Mouse (Mus musculus) olfactory bulb, adult 2 months (tissue): ENCODE results near the gene Snrnp35. TPM values are rescaled to one million over a fixed set of nuclear protein-coding genes. Genes with fewer than 3 reads are reported as not detected.

Experiments used
- H3K27ac ChIP-seq: fragments of 200-500 bp; 2 replicates; pipeline ENCODE4 v1.5.1; 2012; ENCODE audit warnings: low read depth, low read length; ENCODE audit not compliant: insufficient read depth
- H3K4me1 ChIP-seq: fragments of 200-500 bp; 2 replicates; pipeline ENCODE4 v1.6.1; 2012; ENCODE audit warnings: low read length; ENCODE audit not compliant: control insufficient read depth, insufficient read depth
- H3K4me3 ChIP-seq: fragments of 200-500 bp; 2 replicates; pipeline ENCODE4 v1.5.1; 2012; ENCODE audit warnings: mild to moderate bottlenecking, low read depth, low read length, moderate library complexity; ENCODE audit not compliant: insufficient read depth
- CTCF ChIP-seq: fragments of 200-500 bp; IDR thresholded peaks from 2 replicates; pipeline ENCODE4 v1.5.1; 2012; ENCODE audit warnings: low read depth, mild to moderate bottlenecking, low read length, moderate library complexity; ENCODE audit not compliant: insufficient read depth
- POLR2A ChIP-seq: fragments of 200-500 bp; IDR thresholded peaks from 2 replicates; pipeline ENCODE4 v1.6.1; 2012; ENCODE audit warnings: mild to moderate bottlenecking, low read depth, low read length, moderate library complexity; ENCODE audit not compliant: insufficient read depth
- WGBS: fragments of 180-500 bp; shearing (Covaris S2); methylation state at CpG from one replicate; pipeline ENCODE4 v1.1.7; 2018; 5-methylcytosine and 5-hydroxymethylcytosine counted together
- polyA plus RNA-seq: library from polyadenylated mRNA; stranded (reverse); fragments of >200 nt; gene quantifications from 2 replicates; pipeline ENCODE4 v1.2.4, GENCODE M21; 2012; ENCODE audit warnings: low replicate concordance; ENCODE audit not compliant: missing spikeins, insufficient read depth, insufficient read length

Gene Snrnp35
- polyA plus RNA-seq: not detected in 2 replicates

- H3K4me1 ChIP-seq: peaks cover 6% of the 10 kb centered on the region; the same call in 1 of the 2 replicates
- peak within 1 kb of the TSS; percentile 89 for H3K27ac ChIP-seq
- under 1% methylated on average over 48 of the region's 48 CpGs for WGBS
- peak within 1 kb of the TSS; percentile 75 for H3K4me3 ChIP-seq
- no peak for TF ChIP-seq CTCF
- no peak for TF ChIP-seq POLR2A
Observed at GRCm38 (mm10) chr5:124482966-124483654, at the start of gene Snrnp35. Gene Snrnp35, plus strand, starts transcription at chr5:124483134.

GRCm38 (mm10) chr5:124438229-124438628 is 44.7 kb upstream of the Snrnp35 start:
- TF ChIP-seq CTCF (no peak), POLR2A (no peak)

GRCm38 (mm10) chr5:124438746-124439145 is 44.2 kb upstream of the Snrnp35 start:
- H3K4me3 ChIP-seq: no peak overlapping the region
- H3K27ac ChIP-seq: no peak overlapping the region
- H3K4me1 ChIP-seq: peaks cover 10% of the 10 kb centered on the region
- no peak for TF ChIP-seq POLR2A
- TF ChIP-seq CTCF: no peak
- WGBS: 71% methylated on average over 5 of the region's 5 CpGs

More at GRCm38 (mm10) chr5:124438229-124438628, 44.7 kb upstream of the Snrnp35 start:
- H3K27ac ChIP-seq: no peak overlapping the region
- H3K4me1 ChIP-seq: peaks cover 10% of the 10 kb centered on the region
- WGBS: 83% methylated on average over 5 of the region's 5 CpGs
- H3K4me3 ChIP-seq: no peak overlapping the region

GRCm38 (mm10) chr5:124439447-124440093 is 43.4 kb upstream of the Snrnp35 start, which contains the start of gene Kmt5a:
Gene Kmt5a, plus strand, starts transcription at chr5:124439930.
- H3K4me1 ChIP-seq: peaks cover 11% of the 10 kb centered on the region
- H3K4me3 ChIP-seq: peak within 1 kb of the TSS; percentile 95
- TF ChIP-seq POLR2A (no peak), CTCF (peak; percentile 36; the same call in 1 of the 2 replicates)
- 1% methylated on average over 34 of the region's 34 CpGs for WGBS
- H3K27ac ChIP-seq: 0 out of 2 replicates have a peak within 1 kb of the TSS, but pooled peaks have one; percentile 28

- 0 out of 2 replicates have a peak, but pooled peaks have one; percentile 15 for TF ChIP-seq CTCF
- no peak for TF ChIP-seq POLR2A
- Histone ChIP-seq H3K4me3 (peak overlapping the region; percentile 95), H3K27ac (0 out of 2 replicates have a peak overlapping the region, but pooled peaks have one; percentile 28), H3K4me1 (peaks cover 14% of the 10 kb centered on the region)
- WGBS: under 1% methylated on average over 30 of the region's 30 CpGs
Observed at GRCm38 (mm10) chr5:124440094-124440701, 42.7 kb upstream of the Snrnp35 start.

GRCm38 (mm10) chr5:124442628-124443027 is 40.3 kb upstream of the Snrnp35 start:
- TF ChIP-seq CTCF (no peak), POLR2A (no peak)
- no peak overlapping the region for H3K4me3 ChIP-seq
- H3K27ac ChIP-seq: no peak overlapping the region
- peaks cover 22% of the 10 kb centered on the region for H3K4me1 ChIP-seq
- 93% methylated on average over 2 of the region's 2 CpGs for WGBS

- no peak for TF ChIP-seq CTCF
- no peak for TF ChIP-seq POLR2A
- Histone ChIP-seq H3K27ac (no peak overlapping the region), H3K4me1 (peaks cover 22% of the 10 kb centered on the region), H3K4me3 (no peak overlapping the region)
- WGBS: 80% methylated on average over 3 of the region's 3 CpGs
Observed at GRCm38 (mm10) chr5:124444208-124444607, 38.7 kb upstream of the Snrnp35 start.

- H3K4me1 ChIP-seq: peaks cover 18% of the 10 kb centered on the region
- H3K27ac ChIP-seq: peak overlapping the region; percentile 34
- TF ChIP-seq CTCF (no peak), POLR2A (peak; percentile 93)
- peak overlapping the region; percentile 63 for H3K4me3 ChIP-seq
- 16% methylated on average over 66 of the region's 66 CpGs for WGBS
Observed at GRCm38 (mm10) chr5:124444661-124445561, 38.0 kb upstream of the Snrnp35 start.
